Mouse (Mus musculus) fibroblast of lung, adult 2 months (primary cell): ENCODE results near the gene Kcnip1.
A peak's percentile ranks its signal among the peaks of the same experiment; 100 is the strongest.

Source experiments
- DNase-seq: peaks from one replicate; pipeline ENCODE4 v3.0.0-alpha.2; 2011; ENCODE audit warnings: low read depth

Gene Kcnip1

DNA sequence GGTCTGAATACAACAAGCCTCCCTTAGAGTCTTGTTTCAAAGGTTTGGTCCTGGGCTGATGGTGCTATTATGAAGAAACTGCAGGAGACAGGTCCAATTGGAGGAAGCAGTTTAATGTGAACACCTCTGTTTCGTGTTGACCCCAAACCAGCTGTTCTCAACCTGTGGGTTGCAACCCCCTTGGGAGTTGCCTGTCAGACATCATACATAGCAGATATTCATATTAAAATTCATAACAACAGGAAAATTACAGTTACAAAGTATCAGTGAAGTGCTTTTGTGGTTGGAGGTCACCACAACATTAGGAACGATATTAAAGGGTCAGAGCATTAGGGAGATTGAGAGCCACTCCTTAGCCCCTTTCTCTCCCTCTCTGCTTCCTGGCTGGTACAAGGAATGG, 91.2 kb downstream of the Kcnip1 start:
- no peak for DNase-seq

DNA sequence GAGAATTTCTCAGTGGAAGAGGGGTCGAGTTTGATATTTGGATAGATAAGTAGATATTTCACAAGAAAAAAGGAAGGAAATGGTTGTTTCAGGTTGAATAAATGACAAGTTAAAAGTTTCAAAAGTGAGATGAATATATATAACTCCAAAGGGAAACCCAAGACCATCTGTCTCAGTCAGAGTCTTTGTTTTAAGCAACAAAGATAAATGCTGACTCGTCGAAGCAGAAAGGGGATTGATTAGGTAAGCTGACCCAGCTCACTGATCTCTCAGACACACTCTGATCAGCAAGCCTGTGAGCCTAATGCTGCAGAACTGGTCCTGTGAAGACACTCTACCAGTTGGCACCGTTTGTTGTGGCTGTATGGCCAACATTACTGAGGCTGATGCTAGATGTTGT, 101.9 kb downstream of the Kcnip1 start:
- DNase-seq, result no peak

DNA sequence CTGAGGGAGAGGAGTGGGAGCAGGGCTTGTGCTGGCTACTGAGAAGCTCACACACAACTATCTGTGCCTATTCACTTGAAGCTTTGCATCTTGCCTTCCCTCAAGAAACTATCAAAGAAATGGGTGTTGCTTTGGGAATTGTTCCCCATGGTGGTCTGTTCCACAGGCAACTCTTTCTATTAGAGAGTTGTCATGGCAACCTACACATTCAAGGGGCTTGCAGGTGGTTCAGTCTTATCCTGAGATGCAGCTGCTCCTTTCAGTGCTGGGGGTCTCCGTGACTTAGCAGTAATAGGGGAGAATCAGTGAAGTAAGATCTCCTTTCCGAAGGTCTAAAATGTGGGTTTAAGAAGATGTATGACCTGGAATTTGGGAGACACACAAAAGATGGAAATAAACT, 102.6 kb downstream of the Kcnip1 start:
- DNase-seq, result no peak

DNA sequence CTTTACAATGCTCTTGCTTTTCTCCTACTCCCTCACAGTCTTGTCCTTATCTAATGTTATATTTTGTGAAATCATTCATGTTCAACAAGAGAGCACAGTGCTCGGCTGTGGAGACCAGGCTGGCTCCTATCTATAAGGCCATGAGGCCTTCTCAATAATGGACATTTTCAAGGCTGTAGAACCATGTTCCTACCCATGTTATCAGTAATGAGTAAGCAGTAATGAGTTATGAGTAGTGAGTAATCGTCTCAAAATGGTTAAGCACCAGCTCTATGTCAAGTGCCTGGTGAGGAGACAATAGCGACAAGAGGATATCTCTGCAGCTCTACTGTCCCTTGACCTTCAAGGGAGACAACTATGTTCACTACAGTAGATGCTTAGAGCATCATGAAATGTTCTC, 105.3 kb downstream of the Kcnip1 start:
- no peak for DNase-seq

DNA sequence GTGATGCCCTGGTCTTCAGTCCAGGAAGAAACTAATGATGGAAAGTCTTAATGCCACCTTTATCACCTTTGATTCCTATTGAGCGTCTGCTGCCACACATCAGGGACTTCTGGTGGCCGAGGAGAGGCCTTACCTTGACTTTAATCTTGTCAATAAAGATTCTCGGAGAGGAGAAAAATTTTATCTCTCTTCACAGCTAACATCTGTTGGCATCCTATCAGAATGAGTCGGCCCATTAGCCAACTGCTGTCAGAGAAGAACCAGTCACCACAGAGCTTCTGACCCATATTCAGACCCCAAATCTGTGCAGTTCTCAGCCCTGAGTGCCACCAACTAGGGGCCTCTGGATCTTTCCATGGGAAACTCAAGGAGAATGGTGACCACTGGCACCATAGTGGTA, 107.0 kb downstream of the Kcnip1 start:
- no peak for DNase-seq

DNA sequence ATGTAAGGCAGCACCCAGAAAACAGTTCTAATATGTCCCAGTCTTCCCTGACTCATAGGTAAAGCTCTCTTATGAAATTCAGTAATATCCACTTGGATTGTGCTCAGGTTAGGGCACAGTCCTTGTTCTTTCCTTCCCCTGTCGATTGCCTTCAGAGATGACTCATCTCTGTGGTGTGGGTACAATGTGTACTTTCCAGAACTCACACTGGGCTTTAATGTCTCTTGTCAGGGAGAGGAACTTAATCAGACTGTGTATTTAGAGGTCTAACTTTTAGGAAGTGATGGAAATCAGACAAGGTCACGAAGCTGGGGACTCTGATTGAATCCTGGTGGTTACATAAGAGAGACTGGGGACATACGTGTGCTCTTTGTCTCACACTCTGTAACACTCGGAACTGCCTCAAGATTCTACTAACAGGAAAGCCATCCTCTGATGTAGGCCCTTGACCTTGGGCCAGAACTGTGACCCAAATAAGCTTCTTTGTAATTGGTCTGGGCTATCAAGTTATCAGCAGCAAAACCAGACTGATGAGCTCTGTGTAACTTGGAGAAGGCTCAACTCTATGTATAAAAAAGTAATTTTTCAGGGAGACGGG, 110.1 kb downstream of the Kcnip1 start:
- peak; percentile 36 for DNase-seq

DNA sequence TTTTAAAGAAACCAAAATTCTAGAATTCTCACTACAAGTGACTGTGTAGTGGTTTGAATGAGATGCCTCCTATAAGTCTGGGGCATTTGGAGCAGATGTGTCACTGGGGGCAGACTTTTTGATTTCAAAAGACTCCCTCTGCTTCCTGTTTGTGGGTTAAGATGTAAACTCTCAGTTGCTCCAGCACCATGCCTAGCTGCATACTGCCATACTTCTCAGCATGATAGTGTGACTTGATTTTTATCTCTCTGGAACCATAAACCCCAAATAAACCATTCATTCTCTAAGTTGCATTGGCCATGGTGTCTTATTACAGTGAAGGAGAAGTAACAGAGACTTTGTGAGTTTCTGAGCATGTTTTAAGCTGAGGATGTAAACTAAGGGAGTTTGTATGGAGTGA, 118.0 kb downstream of the Kcnip1 start:
- DNase-seq, result no peak

DNA sequence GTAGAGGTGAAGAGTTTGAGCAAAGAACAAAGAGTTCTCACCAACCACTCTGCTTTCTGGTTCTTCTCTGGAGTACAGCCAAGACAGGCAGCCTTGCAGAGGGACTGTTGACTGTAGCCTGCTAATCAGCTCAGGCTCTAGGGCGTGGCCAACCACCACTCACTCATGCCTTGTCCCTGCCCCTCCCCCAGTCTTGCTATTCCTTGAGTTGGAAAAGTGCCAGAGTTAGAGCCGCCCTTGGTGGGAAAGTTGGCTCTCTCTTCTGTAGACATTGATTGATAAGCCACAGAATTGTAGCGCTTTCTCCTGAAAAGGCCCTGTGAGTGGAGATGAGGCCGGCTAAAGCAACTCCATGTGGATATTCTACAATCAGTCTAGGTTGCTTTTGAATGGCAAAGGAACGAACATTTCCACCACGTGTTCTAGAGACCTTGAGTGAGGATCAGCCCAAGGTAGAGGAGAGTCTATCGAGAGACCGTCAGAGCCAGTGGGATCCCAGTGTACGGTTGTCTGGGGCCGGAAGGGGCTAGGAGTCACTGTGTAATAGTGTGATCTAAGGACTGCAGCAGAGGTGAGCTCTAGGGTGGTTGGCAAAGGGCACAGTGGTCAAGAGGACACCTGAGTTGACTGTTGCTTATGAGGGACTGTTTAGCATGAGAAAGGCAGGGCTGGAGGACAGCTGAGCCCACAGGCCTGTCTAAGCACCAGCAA, 119.7 kb downstream of the Kcnip1 start:
- no peak for DNase-seq

DNA sequence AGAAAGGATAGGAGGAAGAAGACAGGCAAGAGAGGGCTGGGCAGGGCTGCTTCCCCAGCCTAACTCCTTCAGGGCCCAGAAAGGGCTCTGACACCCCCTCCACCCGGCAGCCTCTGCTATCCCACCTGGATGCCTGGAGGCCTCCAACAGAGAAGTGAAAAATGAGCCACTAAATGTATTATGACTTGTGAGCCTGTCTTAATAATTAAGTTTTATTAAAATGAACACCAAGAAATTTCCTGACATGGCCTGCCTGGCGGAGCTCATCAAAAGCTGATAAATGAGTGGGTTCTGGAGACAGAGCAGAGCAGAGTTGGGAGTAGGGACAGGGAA, 120.3 kb downstream of the Kcnip1 start:
- DNase-seq, result no peak

DNA sequence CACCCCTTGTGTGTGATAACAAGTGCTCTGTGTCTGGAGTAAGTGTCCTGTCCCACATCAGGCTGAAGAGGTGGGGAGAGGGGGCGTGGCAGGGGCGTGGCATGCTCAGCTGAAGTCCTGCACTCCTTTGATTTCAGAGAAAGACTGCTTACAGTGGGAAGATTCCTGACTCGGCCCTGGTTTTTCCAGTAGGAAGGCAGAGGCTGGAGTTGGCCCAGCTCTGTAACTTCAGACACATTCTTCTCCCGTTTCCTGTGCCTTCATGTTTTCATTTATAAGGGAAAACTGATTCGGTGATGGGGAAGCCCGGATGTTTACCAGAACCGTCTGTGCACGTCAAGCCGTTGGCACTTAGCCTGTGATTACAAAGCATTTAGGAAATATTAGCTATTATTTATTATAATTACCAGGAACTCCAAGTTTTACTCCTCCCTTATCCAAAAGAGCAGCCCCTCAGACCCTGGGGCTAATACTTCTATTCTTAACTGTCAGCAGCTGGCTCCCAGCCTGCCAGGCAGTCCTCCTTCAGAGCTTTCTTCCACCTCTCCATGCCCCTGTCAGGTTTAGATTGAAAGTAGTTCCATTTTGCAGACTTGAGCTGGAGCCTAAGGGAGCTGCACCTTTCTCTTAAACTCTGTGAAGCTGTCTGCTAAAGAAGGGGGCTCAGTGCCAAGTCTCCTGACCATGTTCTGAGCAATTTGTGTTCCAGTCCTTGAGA, 120.8 kb downstream of the Kcnip1 start:
- DNase-seq, result no peak

DNA sequence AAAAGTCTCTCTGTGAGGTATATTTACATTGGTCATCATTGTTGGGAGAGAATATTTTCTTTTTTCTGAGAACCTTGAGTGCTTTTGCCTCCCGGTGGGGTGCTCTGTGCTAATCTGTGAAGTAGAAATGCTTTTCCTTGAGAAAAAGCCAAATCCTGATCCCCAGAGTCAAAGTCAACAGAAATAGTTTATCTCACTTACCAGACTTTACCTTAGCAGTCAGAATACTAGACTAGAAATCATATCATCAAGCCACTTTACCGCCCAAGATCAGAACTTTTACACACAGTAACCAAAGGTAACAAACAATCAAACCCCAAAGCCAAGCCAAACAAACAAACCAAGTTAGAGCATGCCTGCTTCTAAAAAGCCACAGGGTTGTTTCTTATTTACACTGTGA, 122.7 kb downstream of the Kcnip1 start:
- DNase-seq, result no peak

DNA sequence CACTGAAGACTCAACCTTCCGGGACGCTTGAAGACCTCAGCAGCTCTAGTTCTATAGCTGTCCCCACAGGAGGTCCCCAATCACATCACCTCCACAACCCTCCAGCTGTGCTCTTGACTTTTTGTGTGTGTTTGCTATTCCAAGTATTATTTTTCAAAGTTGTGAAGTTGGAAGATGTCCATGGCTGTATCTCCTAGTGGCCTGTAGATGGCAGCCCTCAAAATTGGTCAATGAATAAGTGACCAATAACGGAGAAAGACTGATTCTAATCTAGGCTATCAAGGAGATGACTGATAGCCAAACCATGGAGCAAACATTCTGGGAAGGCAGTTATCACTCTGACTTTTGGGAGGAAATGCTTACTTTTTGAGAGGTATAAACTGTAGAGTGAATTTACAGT, 123.4 kb downstream of the Kcnip1 start:
- no peak for DNase-seq

DNA sequence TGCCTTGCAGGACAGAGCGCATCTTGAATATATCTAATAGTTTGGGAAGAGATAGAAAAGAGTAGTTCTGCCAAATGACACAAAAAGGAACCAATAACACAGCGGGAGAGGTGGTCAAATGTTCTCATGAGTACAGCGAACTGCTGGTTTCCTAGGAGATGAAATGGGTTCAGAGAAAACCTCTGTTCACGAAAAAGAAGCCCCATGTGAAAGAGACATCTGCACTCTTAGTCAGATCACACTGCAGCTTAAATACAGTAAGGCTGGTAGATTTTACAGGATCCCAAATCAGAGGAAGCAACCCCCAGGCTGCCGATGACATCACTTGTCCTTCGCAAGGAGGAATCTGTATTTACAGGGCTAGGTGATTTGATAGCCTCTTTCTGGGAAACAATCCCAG, 126.2 kb downstream of the Kcnip1 start:
- no peak for DNase-seq

DNA sequence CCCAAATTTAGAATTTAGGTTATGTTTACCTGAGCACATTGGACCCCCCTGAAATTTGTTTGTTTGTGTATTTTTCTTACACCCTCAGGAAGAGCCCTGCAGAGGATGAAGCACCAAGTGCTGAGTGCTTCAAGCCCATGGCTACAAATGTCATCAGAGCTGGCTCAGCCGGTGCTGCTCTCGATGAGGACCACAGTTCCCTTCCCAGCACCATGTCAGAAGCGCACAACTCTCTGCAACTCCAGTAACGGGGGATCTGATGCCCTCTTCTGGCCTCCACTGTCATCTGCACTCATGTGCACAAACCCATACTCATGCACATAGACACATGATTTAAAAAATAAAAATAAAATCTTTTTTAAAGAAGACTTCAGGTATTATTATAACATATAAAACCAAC, 128.7 kb downstream of the Kcnip1 start:
- no peak for DNase-seq

DNA sequence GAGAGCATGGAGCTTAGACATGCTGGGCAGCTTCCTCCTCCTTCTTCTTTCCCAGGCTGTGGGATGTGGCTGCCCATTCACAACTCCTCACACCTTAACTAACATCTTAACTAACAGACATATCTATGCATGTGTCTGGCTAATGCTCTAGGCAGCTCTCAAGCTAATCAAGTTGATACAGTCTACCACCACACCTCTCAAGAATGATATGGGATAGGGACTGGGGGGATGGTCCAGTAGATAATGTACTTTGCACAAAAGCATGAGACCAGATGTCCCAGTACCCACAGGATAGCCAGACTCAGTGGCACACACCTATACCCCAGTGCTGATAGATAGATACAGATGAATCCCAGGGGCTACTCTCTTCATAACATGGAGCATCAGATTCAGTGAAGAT, 131.1 kb downstream of the Kcnip1 start:
- DNase-seq, result no peak

DNA sequence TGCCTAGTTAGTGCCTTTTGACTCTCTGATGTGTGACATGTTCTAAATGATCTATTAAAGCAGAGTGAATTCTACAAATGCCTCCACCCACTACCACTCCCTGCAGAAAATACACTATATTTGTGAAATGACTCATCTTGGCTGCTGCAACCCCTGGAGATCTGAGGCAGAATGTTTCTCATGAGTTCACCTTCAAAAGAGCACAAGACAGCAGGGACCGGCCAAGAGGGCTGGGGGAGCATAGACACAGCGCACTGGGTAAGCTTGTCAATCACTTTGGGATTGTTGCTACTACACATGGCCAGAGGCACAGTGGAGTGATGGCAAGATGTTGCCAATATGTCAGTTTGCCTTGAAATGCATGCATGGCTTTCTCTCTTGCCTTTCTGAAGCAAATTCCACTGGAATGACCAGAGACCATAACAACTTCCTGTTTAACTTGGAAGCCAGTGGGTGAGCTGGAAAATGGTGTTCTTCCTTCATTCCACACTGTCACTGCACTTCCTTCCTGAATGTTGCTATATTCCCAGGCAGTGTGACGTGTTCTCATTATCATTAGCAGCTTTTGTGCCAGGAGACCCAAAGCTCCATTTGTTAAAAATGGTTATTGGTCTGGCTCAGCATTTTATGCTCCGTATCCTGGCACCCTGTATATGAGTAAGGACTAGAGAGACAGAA, 131.9 kb downstream of the Kcnip1 start:
- peak; percentile 64 for DNase-seq

DNA sequence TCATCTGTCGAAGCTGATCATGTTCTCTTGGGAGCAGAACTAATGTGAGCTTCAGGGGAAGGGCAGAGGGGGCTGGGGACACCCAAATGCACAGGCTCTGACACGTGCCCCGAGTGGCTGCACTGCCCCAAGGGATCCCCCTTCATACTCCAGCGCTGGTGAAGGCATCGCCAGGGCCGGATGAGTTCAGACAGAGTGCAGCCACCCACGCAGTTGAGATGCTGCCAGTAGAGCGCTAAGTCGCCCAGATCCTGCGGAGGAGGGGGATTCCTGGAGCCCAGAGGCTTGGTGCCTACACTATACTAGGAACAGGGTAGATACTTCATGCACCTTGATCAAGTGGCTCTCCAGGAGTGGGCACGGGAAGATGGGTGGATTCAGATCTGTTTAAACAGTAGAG, 143.3 kb downstream of the Kcnip1 start:
- no peak for DNase-seq

DNA sequence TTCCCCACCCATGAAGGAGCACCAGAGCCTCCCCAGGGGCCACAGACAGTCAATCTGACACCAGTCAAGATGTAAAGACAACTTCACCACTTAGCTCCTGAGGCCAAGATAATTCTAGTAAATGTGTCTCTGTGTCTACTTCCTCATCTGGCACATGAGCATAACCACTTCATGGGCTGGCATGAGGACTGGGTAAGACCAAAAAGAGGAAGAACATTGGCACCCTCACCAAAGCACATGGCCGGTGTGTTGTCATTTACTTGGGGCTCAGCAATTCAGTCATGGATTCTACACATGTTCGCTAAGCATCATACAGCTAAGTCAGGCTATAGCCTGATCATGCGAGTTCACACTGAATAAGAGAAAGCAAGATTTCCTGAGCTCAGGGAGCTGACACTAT, 144.3 kb downstream of the Kcnip1 start:
- no peak for DNase-seq

DNA sequence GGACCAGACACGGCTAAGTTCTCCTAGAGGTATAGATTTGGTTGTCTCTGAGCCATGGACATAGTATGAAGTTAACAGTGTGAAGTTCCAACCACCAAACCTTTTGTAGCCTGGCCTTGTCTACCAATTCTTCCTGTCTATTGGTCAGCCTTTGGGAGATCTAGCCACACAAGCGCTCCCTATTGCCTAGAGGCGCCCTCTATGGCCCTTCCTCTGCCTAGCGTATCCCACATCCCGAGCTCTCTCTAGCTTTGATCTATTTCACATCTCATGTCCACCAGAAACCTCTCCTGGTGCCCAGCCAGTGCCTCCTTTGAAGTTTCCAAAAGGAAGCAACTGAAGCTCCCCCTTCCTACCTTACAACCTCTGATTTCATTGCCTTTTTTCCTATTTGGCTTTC, 147.0 kb downstream of the Kcnip1 start:
- DNase-seq, result no peak

DNA sequence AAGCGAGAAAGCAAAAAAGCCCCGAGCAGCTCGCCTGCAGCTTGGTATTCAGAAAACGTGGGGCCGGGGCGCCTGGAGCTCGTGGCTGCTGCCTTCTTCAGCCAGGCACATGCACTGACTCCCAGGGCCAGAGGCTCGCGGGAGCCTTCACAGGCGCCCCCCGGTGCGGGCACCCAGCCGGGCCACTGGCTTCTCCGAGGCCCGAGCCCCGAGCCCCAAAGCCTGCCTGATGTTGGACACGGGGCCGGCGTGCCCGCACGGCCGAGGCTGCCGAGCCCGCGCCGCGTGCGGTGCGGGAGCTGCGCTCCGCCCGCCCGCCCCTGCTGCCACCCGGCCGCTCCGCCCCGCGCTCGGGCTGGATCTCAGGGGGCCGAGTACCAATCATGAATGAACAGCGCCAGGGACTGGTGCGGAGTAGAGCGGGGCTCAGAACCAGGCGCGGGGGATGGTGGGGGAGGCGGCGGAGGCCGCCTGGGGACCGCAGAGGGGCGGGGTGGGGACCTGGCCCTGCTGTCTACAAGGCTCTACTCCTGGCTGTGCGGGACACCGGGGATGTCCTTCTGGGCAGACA, 149.6 kb downstream of the Kcnip1 start:
- no peak for DNase-seq

DNA sequence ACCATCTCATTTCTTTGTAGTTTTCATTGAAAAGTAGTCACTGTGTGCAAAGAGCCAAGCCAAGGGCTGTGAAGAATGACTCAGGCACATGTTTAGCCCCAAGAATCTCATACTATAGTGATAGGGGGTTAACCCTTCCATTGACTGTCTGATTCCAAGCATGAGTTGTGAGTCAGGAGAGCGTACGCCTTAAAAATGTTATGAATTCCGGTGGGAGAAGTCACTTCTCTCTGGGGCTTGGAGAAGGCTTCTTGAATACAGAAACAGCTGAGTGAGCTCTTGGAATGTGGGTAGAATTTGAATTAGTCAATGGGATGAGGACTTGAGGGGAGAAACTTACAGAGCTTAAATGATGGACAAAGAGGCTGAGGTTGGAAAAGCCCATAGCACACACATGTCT, 153.9 kb downstream of the Kcnip1 start:
- DNase-seq, result no peak

DNA sequence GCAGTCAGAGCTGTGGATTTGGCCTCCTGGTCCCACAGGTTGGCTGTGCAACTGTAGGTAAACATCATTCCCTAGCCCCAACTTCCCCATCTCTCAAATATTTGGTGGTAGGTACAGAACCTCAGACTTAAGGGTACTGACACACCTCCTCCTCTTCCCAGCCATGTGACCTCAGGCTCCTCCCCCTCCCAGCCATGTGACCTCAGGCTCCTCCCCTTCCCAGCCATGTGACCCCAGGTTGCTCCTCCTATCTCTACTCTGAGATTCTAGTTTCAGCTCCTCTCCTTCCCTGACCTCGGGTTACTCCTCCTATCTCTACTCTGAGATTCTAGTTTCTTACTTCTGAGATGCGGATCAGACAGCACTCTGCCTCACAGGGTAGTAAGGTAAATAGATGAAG, 163.2 kb downstream of the Kcnip1 start:
- no peak for DNase-seq

DNA sequence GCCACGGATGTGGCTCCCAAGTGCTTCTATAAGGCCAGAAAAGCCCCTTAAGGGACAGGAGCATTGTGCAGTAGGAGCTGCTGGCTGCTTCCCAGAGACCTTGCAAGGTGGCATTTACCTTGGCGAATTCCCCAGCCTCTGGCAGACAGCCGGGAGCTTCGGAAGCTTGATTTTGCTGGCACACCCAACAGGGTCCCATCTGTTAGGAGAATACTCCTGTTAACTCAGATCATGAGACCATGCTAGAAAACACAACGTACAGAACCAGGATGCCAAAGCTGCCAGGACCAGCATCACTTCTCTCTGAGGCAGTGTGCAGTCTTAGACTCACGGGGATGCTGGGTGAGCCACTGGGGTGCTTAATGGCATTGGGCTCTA, 165.1 kb downstream of the Kcnip1 start:
- DNase-seq, result no peak
